Mouse (Mus musculus) stomach, postnatal 0 days (tissue): Measurements from ENCODE around the gene 9430097D07Rik.

Source experiments
- CTCF ChIP-seq: IDR thresholded peaks from 2 replicates; pipeline ENCODE4 v1.5.1; 2016; ENCODE audit warnings: antibody characterized with exemption, low read depth, mild to moderate bottlenecking, moderate library complexity
- EP300 ChIP-seq: optimal IDR thresholded peaks from 2 replicates; pipeline ENCODE3; 2016; ENCODE audit warnings: antibody characterized with exemption

DNA sequence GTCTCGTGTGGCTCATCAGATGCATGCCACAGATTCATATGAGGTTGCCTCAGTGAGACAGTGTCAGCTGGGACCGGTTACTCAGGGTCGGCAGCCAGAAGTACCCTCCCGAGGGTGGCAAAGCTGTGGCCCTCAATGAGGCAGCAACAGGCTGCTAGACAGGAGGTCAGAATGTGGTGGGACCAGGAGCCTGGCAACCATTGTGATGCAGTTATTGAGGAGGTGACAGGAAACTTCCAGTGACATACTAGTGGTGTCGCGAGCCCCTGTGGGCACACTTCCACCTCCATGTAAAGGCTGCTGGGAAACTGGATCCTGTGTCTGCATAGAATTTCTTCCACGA, 46.0 kb upstream of the 9430097D07Rik start, which contains the start of gene Ak1:
- TF ChIP-seq CTCF (no peak), EP300 (no peak)
